Mouse (Mus musculus): ENCODE results near the gene Ano4.

- TF ChIP-seq CTCF (IDR thresholded peaks at IDR 0.05; ENCODE audit: low read depth) (no peak), EP300 (IDR thresholded peaks at IDR 0.05; ENCODE audit: low read depth) (no peak)
Measured at GRCm38 (mm10) chr10:89224524-89224923, 120.0 kb downstream of the Ano4 start.
